ENCODE assay signal across 9 mouse cellular contexts in the genomic region with DNA sequence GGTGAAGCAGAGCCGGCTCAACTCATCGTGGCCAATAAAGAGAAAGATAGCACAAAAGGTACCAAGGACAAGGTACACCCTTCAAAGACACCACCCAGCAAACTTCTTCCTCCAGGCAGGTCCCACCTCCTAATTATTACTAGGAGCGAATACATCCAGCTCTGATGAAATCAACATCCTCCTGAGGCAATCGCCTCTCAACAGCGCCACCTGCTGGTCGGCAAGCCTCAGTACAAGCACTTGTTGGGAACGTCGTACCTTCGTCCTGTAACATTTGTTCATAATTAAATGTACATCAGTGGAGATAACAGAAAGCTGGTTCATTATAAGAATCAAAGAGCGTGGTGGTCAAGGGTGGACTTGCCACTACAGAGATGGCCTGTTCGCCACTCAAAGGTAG. TPM values are rescaled to one million over a fixed set of nuclear protein-coding genes. Genes with fewer than 3 reads are reported as not detected.
DNase-seq lines count a peak whose midpoint lies in the region; ATAC-seq and TF ChIP-seq lines count a peak whose summit lies in the region.
"Had no signal": no experiment of that assay in that cellular context is flagged by ENCODE, and none has a peak within 500 bp of the region (broad histone marks: within the 10 kb centered on the region; RNA-seq: fewer than 3 reads in every experiment).

No protein-coding gene starts in this region.

- H3K9ac ChIP-seq in CH12.LX (ENCODE audit: insufficient read depth, low read depth), result peak overlapping the region; percentile 40
- H3K9ac ChIP-seq in midbrain, embryonic 14.5 days (replicated peaks; ENCODE audit: low read length), result no peak overlapping the region
- H3K9ac ChIP-seq: embryonic facial prominence, embryonic 13.5 days had no signal

- no peaks in the 10 kb centered on the region for H3K4me1 ChIP-seq in CH12.LX (ENCODE audit: control insufficient read depth in 1 of 2, insufficient read depth in 2 of 2)
- no peaks in the 10 kb centered on the region for H3K4me1 ChIP-seq in midbrain, embryonic 14.5 days (ENCODE audit: control insufficient read depth, insufficient read depth, low read length)
- H3K4me1 ChIP-seq: embryonic facial prominence, embryonic 13.5 days had no signal

- in situ Hi-C loops in CH12.LX (cut with MboI; ENCODE audit: low pct_ligation_motif_present, low pct_unique_long_range_greater_than_20kb, low sequenced_read_pairs), result loop anchor here (25.0 kb wide), 1 partner anchor 1341 kb away; no protein-coding TSS in a partner anchor

- H3K27me3 ChIP-seq in CH12.LX (replicated peaks), result peaks cover 53% of the 10 kb centered on the region
- no peaks in the 10 kb centered on the region for H3K27me3 ChIP-seq in midbrain, embryonic 14.5 days (ENCODE audit: control insufficient read depth, insufficient read depth, low read length)
- H3K27me3 ChIP-seq: embryonic facial prominence, embryonic 13.5 days had no signal

- DNase-seq in heart, adult 8-10 months (ENCODE audit: low spot score), result peak; percentile 36
- DNase-seq in heart, postnatal 25 days (ENCODE audit: low spot score), result no peak
- peak; percentile 54 for DNase-seq in CH12.LX (ENCODE audit: extremely low read depth)
- DNase-seq in brain, embryonic 14.5 days (ENCODE audit: low read depth), result peak; percentile 86
- DNase-seq in forelimb bud, embryonic 11.5 days (ENCODE audit: low read depth, low spot score), result peak; percentile 75
- peak; percentile 80 to 86 for DNase-seq in layer of hippocampus, postnatal 10 days (ENCODE audit: low spot score in 2 of 2)
- peak; percentile 90 for DNase-seq in midbrain, embryonic 14.5 days
- peak; percentile 90 for DNase-seq in testis, postnatal 10 days (ENCODE audit: low spot score)

- peak overlapping the region; percentile 53 for H3K4me2 ChIP-seq in CH12.LX (ENCODE audit: insufficient read depth, low read depth, poor library complexity, severe bottlenecking)
- H3K4me2 ChIP-seq in midbrain, embryonic 14.5 days (ENCODE audit: low read length), result no peak overlapping the region
- H3K4me2 ChIP-seq: embryonic facial prominence, embryonic 13.5 days had no signal

- H3K27ac ChIP-seq in CH12.LX (ENCODE audit: insufficient read depth, low read depth), result no peak overlapping the region
- no peak overlapping the region for H3K27ac ChIP-seq in midbrain, embryonic 14.5 days (replicated peaks; ENCODE audit: low read depth, low read length)
- H3K27ac ChIP-seq: embryonic facial prominence, embryonic 13.5 days had no signal

- TF ChIP-seq RAD21 in CH12.LX (IDR thresholded peaks at IDR 0.05; ENCODE audit: low read depth, low read length), result peak; percentile 70

- H3K36me3 ChIP-seq in CH12.LX (replicated peaks in 1 of 2; ENCODE audit: control insufficient read depth in 1 of 2, insufficient read depth in 1 of 2, low read length in 1 of 2), result no peaks in the 10 kb centered on the region
- no peaks in the 10 kb centered on the region for H3K36me3 ChIP-seq in midbrain, embryonic 14.5 days (ENCODE audit: control insufficient read depth, insufficient read depth, low read length)
- H3K36me3 ChIP-seq: embryonic facial prominence, embryonic 13.5 days had no signal

- no peak for ATAC-seq in midbrain, embryonic 14.5 days (ENCODE audit: low FRiP score, low TSS enrichment)

- dilution Hi-C loops in CH12.LX (cut with MboI; ENCODE audit: extremely low pct_ligation_motif_present, extremely low pct_unique_long_range_greater_than_20kb, low sequenced_read_pairs), result no loop called here

- H3K4me3 ChIP-seq in CH12.LX (replicated peaks in 1 of 3; ENCODE audit: low read depth in 2 of 3, low read length in 2 of 3, poor library complexity in 1 of 3), result no peak overlapping the region
- H3K4me3 ChIP-seq in midbrain, embryonic 14.5 days (replicated peaks; ENCODE audit: low read depth, low read length), result no peak overlapping the region
- H3K4me3 ChIP-seq: embryonic facial prominence, embryonic 13.5 days had no signal

- 19% methylated on average over 11 of the region's 11 CpGs for WGBS in midbrain, embryonic 14.5 days

- intact Hi-C loops in heart, postnatal 25 days (cut with DNase I), result loop anchor here (2.0 to 5.0 kb wide), 2 partner anchors 93 to 1351 kb away; no protein-coding TSS in a partner anchor

- no peaks in the 10 kb centered on the region for H3K9me3 ChIP-seq in CH12.LX (replicated peaks; ENCODE audit: low read length)
- H3K9me3 ChIP-seq in midbrain, embryonic 14.5 days (ENCODE audit: control insufficient read depth, low read length), result no peaks in the 10 kb centered on the region
- H3K9me3 ChIP-seq: embryonic facial prominence, embryonic 13.5 days had no signal

- no peaks in the 10 kb centered on the region for H3K79me2 ChIP-seq in CH12.LX (replicated peaks; ENCODE audit: control insufficient read depth, extremely low read depth, insufficient read depth, poor library complexity, severe bottlenecking)

- peak; percentile 85 to 98 for TF ChIP-seq CTCF in CH12.LX (conservative IDR thresholded peaks at IDR 0.05 in 1 of 2, IDR thresholded peaks at IDR 0.05 in 1 of 2; ENCODE audit: low read depth in 2 of 2, low read length in 2 of 2)
- TF ChIP-seq CTCF in brain, embryonic 14.5 days (IDR thresholded peaks at IDR 0.05; ENCODE audit: borderline replicate concordance, extremely low read depth, insufficient read depth, insufficient read length), result peak; percentile 99

- TF ChIP-seq POLR2A in CH12.LX (IDR thresholded peaks at IDR 0.05; ENCODE audit: low read depth, low read length), result no peak
- TF ChIP-seq POLR2A in brain, embryonic 14.5 days (IDR thresholded peaks at IDR 0.05; ENCODE audit: borderline replicate concordance, extremely low read depth, insufficient read depth, insufficient read length, poor library complexity, severe bottlenecking), result no peak

- no peak for TF ChIP-seq EP300 in CH12.LX (IDR thresholded peaks at IDR 0.05; ENCODE audit: low read length)

TF ChIP-seq in CH12.LX, 34 proteins besides CTCF, POLR2A, EP300 and RAD21:
- TF ChIP-seq SMC3 (IDR thresholded peaks at IDR 0.05; ENCODE audit: low read depth, low read length), result peak; percentile 73
- TF ChIP-seq TCF12 (IDR thresholded peaks at IDR 0.05; ENCODE audit: low read depth, low read length), result 0 out of 2 replicates have a peak, but pooled peaks have one; percentile 15
- TF ChIP-seq MAZ (IDR thresholded peaks at IDR 0.05; ENCODE audit: low read depth, low read length), result no peak
- no peak for TF ChIP-seq IRF4 (IDR thresholded peaks at IDR 0.05; ENCODE audit: low read depth, low read length)
TF ChIP-seq in CH12.LX: peak in this region for 2.

RNA-seq across cellular contexts. Expression of a gene that starts 18.1 kb away (rescaled TPM):
- 10 to 100 TPM; 35.5 to 40.4 (median 37.9) TPM for total RNA-seq in heart, adult 8-10 months (2022)
- 10 to 100 TPM; 36.8 to 40.9 TPM for total RNA-seq in heart, postnatal 25 days (2021)
- total RNA-seq in CH12.LX (2012; rRNA removed) (24.3 and 28.9 TPM in 2 replicates), CH12.LX (2014; rRNA removed) (54.1 and 56.3 TPM in 2 replicates)
- 39.6 and 46.0 TPM in 2 replicates for polyA plus RNA-seq in CH12.LX (2012; ENCODE audit: insufficient read length, low read depth)
- polyA plus RNA-seq in brain, embryonic 14.5 days (2012; rRNA removed), result 87.2 and 103 TPM in 2 replicates
- total RNA-seq in layer of hippocampus, postnatal 10 days (2021), result 10 to 100 TPM; 93.4 to 95.9 TPM
- polyA plus RNA-seq in midbrain, embryonic 14.5 days (2014; fragmentation: Nextera tagmentation; extraction: Ambion mirVana), result 95.8 and 100 TPM in 2 replicates

RNA-seq across cellular contexts. Expression of a gene that starts 18.3 kb away (rescaled TPM):
- 10 to 100 TPM; 16.6 to 26.6 (median 20.8) TPM for total RNA-seq in heart, adult 8-10 months (2022)
- 10 to 100 TPM; 14.8 to 17.5 TPM for total RNA-seq in heart, postnatal 25 days (2021)
- total RNA-seq in CH12.LX (2012; rRNA removed) (3.6 and 5.1 TPM in 2 replicates), CH12.LX (2014; rRNA removed) (3.2 and 4.2 TPM in 2 replicates)
- 5.2 and 6.6 TPM in 2 replicates for polyA plus RNA-seq in CH12.LX (2012; ENCODE audit: insufficient read length, low read depth)
- polyA plus RNA-seq in brain, embryonic 14.5 days (2012; rRNA removed), result 60.8 and 85.5 TPM in 2 replicates
- total RNA-seq in layer of hippocampus, postnatal 10 days (2021), result 10 to 100 TPM; 38.5 to 38.6 TPM
- 28.6 and 29.4 TPM in 2 replicates for polyA plus RNA-seq in midbrain, embryonic 14.5 days (2014; fragmentation: Nextera tagmentation; extraction: Ambion mirVana)
